Mouse (Mus musculus) layer of hippocampus, postnatal 36 days (tissue): ENCODE results near the gene Vmn2r86. TPM values are rescaled to one million over a fixed set of nuclear protein-coding genes. Genes with fewer than 3 reads are reported as not detected.
A peak's percentile ranks its signal among the peaks of the same experiment; 100 is the strongest.
"Not testable (repeated sequence)": the region's sequence is repeated elsewhere in the genome, so short reads cannot be mapped to it uniquely, and the experiment has no call there.

ENCODE experiments used
- DNase-seq, 2 experiments: peaks; one replicate each; pipeline ENCODE4 v3.0.0; 2022
- total RNA-seq, 2 experiments: library from RNA; stranded (reverse); gene quantifications; 2 replicates each; pipeline ENCODE4 v1.2.3; 2021

Gene Vmn2r86
- under 1 TPM; 0.17 to 0.25 TPM for total RNA-seq

DNA sequence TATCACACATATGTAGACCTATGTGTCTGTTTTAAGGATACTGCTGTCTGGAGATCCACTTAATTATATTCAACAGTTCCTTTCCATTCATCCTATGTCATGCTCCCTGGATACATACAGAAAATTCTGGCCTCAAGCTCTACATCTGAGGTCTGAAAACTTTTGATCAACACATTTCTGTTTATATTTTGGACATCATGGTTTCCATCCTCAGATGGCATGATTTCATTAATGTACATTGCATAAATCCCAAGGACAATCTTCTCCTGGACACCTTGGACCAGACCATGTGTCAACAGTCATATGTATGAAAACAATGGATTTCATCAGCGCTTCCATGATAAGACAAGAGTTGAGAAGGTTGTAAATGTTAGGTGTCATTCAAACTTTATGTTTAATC, at the start of gene Vmn2r86:
Gene Vmn2r86, minus strand, starts transcription at position 101 of the 400 bp plus-strand sequence.
- DNase-seq = not testable (repeated sequence)

DNA sequence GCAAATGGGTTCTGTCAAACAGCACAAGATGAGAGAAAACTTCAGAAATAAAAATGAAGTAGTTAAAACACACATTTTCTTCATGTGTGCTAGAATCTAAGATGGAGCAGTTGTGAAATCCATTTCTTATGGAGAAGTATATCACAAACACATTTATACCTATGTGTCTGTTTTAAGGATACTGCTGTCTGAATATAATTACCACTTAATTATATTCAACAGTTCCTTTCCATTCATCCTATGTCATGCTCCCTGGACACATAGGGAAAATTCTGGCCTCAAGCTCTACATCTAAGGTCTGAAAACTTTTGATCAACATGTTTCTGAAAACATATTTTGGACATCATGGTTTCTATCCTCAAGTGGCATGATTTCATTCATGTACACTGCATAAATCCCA, 41.4 kb upstream of the Vmn2r86 start, which contains the start of gene Vmn2r87:
Gene Vmn2r87, minus strand, starts transcription at position 101 of the 400 bp plus-strand sequence.
- DNase-seq = no peak

DNA sequence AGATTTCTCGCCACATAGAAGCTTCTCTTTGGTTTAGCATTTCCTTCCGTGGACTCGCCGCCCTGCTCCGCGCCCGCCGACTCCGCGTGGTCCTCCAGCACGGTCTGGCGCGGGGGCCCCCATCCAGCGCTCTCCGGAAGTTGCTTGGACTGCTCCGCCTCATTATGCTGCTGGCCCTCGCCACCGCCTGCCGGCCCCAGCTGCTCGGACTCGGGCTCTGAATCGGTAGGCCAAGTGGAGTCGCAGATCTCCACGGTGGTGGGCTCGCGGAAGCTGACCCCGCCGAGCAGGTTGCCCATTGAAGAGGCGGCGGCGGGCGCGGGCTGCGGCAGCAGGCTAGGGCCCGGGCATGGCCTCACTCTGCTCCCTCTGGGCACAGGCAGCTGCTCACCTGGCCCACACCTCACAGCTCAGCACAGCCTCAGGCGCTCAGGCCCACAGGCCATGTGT, 14.5 kb upstream of the Vmn2r86 start:
- DNase-seq = peak; percentile 4 to 6

GRCm38 (mm10) chr10:130444776-130445175, 11.1 kb downstream of the Vmn2r86 start:
- no peak for DNase-seq

- not testable (repeated sequence) for DNase-seq
Observed at GRCm38 (mm10) chr10:130434185-130434898, 21.5 kb downstream of the Vmn2r86 start.

- not testable (repeated sequence) for DNase-seq
Observed at GRCm38 (mm10) chr10:130429603-130430002, 26.2 kb downstream of the Vmn2r86 start, which contains the start of gene Vmn2r85. Gene Vmn2r85, minus strand, starts transcription at chr10:130429703.

- not testable (repeated sequence) for DNase-seq
Observed at GRCm38 (mm10) chr10:130422368-130422767, 33.5 kb downstream of the Vmn2r86 start.

- no peak for DNase-seq
Observed at GRCm38 (mm10) chr10:130420401-130420800, 35.4 kb downstream of the Vmn2r86 start.

- DNase-seq = not testable (repeated sequence)
Observed at GRCm38 (mm10) chr10:130419954-130420353, 35.9 kb downstream of the Vmn2r86 start.

GRCm38 (mm10) chr10:130416352-130416751, 39.5 kb downstream of the Vmn2r86 start:
- not testable (repeated sequence) for DNase-seq

DNA sequence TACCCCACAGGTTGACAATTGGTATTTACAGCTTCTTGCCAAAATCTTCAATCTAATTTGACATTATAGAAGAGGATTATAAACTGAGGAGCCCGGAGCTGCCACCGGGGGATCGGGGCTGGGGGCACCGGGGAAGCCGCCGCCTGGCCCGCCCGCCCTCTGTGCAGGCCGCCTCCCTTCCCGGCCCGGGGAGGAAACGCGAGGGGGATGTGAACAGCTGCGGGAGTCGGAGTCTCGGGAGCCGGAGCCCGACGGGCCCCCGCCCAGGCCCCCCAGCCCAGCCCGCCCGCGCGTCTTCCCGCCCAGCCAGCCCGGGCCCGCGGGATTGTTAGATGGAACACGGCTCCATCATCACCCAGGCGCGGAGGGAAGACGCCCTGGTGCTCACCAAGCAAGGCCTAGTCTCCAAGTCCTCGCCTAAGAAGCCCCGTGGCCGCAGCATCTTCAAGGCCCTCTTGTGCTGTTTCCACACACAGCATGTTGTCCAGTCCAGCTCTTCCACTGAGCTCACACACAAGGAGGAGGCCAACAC, 43.6 kb downstream of the Vmn2r86 start:
- DNase-seq = not testable (repeated sequence)

- DNase-seq = no peak
Observed at GRCm38 (mm10) chr10:130394232-130394631, 61.6 kb downstream of the Vmn2r86 start, which contains the start of gene Vmn2r84. Gene Vmn2r84, minus strand, starts transcription at chr10:130394332.

Other genes with a start within 250 kb of the Vmn2r86 start
- not detected for gene Olfr827, start 241.6 kb downstream of the Vmn2r86 start, total RNA-seq
- under 1 TPM; 0.17 to 0.18 TPM for gene Neurod4, start 175.8 kb downstream of the Vmn2r86 start, total RNA-seq
- gene Tespa1, start 133.2 kb downstream of the Vmn2r86 start, total RNA-seq = 1 to 10 TPM in 1 of 2 experiments, under 1 TPM in 1; 0.82 to 1.3 TPM
- under 1 TPM; 0.12 to 0.20 TPM for gene Vmn2r84, start 61.7 kb downstream of the Vmn2r86 start, total RNA-seq
- gene Vmn2r85, start 26.3 kb downstream of the Vmn2r86 start, total RNA-seq = under 1 TPM; 0.32 to 0.48 TPM
- gene Vmn2r87, start 41.3 kb upstream of the Vmn2r86 start, total RNA-seq = under 1 TPM; 0.57 to 0.61 TPM